14 mouse cellular contexts compared by ENCODE assay signal in genomic region chr2:35628052-35628451, GRCm38 (mm10).
A peak's percentile ranks its signal among the peaks of the same experiment; 100 is the strongest.
DNase-seq lines count a peak whose midpoint lies in the region; ATAC-seq and TF ChIP-seq lines count a peak whose summit lies in the region.
"Had no signal": no experiment of that assay in that cellular context is flagged by ENCODE, and none has a peak within 500 bp of the region (broad histone marks: within the 10 kb centered on the region; RNA-seq: fewer than 3 reads in every experiment).

No protein-coding gene starts in this region.

- no peak for TF ChIP-seq POLR2A in small intestine, adult 2 months (IDR thresholded peaks at IDR 0.05; ENCODE audit: low read depth, low read length)

- DNase-seq in embryonic facial prominence, embryonic 10.5 days (ENCODE audit: low spot score): no peak
- DNase-seq in hindbrain, embryonic 10.5 days (ENCODE audit: low spot score): no peak
- no peak for DNase-seq in neural tube, embryonic 10.5 days (ENCODE audit: extremely low spot score, low spot score)
- no peak for DNase-seq in layer of hippocampus, adult 11-12 months (ENCODE audit: low spot score)
- DNase-seq: B cell, adult 2 months; kidney, postnatal 36 days; lung, postnatal 10 days; thymus, postnatal 25 days had no signal

- H3K36me3 ChIP-seq in embryonic facial prominence, embryonic 13.5 days: peaks cover 20% of the 10 kb centered on the region
- H3K36me3 ChIP-seq in embryonic facial prominence, embryonic 10.5 days (replicated peaks): peaks cover 54% of the 10 kb centered on the region
- no peaks in the 10 kb centered on the region for H3K36me3 ChIP-seq in hindbrain, embryonic 12.5 days
- peaks cover 4% of the 10 kb centered on the region; the same call in 1 of the 2 replicates for H3K36me3 ChIP-seq in hindbrain, embryonic 10.5 days
- H3K36me3 ChIP-seq in neural tube, embryonic 13.5 days: no peaks in the 10 kb centered on the region
- no peaks in the 10 kb centered on the region for H3K36me3 ChIP-seq in small intestine, adult 2 months (ENCODE audit: control insufficient read depth, insufficient read depth, low read length)
- H3K36me3 ChIP-seq: intestine, embryonic 15.5 days had no signal

- 0 out of 2 replicates have a peak overlapping the region, but pooled peaks have one; percentile 9 for H3K4me2 ChIP-seq in embryonic facial prominence, embryonic 13.5 days
- H3K4me2 ChIP-seq in hindbrain, embryonic 12.5 days (replicated peaks): no peak overlapping the region
- H3K4me2 ChIP-seq in neural tube, embryonic 13.5 days: no peak overlapping the region
- H3K4me2 ChIP-seq: intestine, embryonic 15.5 days had no signal

- no peaks in the 10 kb centered on the region for H3K27me3 ChIP-seq in embryonic facial prominence, embryonic 13.5 days
- no peaks in the 10 kb centered on the region; the same call in 1 of the 2 replicates for H3K27me3 ChIP-seq in embryonic facial prominence, embryonic 10.5 days (replicated peaks; ENCODE audit: low read depth, poor library complexity, severe bottlenecking)
- no peaks in the 10 kb centered on the region for H3K27me3 ChIP-seq in hindbrain, embryonic 12.5 days
- no peaks in the 10 kb centered on the region for H3K27me3 ChIP-seq in hindbrain, embryonic 10.5 days (ENCODE audit: insufficient read depth, poor library complexity, severe bottlenecking)
- H3K27me3 ChIP-seq in neural tube, embryonic 13.5 days: no peaks in the 10 kb centered on the region
- H3K27me3 ChIP-seq in small intestine, adult 2 months (ENCODE audit: control insufficient read depth, insufficient read depth, low read length): no peaks in the 10 kb centered on the region
- H3K27me3 ChIP-seq: intestine, embryonic 15.5 days had no signal

- TF ChIP-seq CTCF in small intestine, adult 2 months (IDR thresholded peaks at IDR 0.05; ENCODE audit: extremely low read depth, insufficient read length, insufficient replicate concordance, low read depth, low read length): no peak

- no peak overlapping the region for H3K4me3 ChIP-seq in embryonic facial prominence, embryonic 13.5 days
- no peak overlapping the region for H3K4me3 ChIP-seq in embryonic facial prominence, embryonic 10.5 days
- no peak overlapping the region for H3K4me3 ChIP-seq in hindbrain, embryonic 12.5 days
- H3K4me3 ChIP-seq in hindbrain, embryonic 10.5 days: no peak overlapping the region
- no peak overlapping the region for H3K4me3 ChIP-seq in neural tube, embryonic 13.5 days
- no peak overlapping the region for H3K4me3 ChIP-seq in small intestine, adult 2 months (ENCODE audit: low read depth, low read length)
- H3K4me3 ChIP-seq: intestine, embryonic 15.5 days; myocyte had no signal

- H3K9ac ChIP-seq in embryonic facial prominence, embryonic 13.5 days: 0 out of 2 replicates have a peak overlapping the region, but pooled peaks have one; percentile 44
- H3K9ac ChIP-seq in hindbrain, embryonic 12.5 days: no peak overlapping the region
- no peak overlapping the region for H3K9ac ChIP-seq in neural tube, embryonic 13.5 days
- H3K9ac ChIP-seq: intestine, embryonic 15.5 days had no signal

- peaks cover 68% of the 10 kb centered on the region for H3K4me1 ChIP-seq in embryonic facial prominence, embryonic 13.5 days
- H3K4me1 ChIP-seq in embryonic facial prominence, embryonic 10.5 days: peaks cover 64% of the 10 kb centered on the region
- peaks cover 50% of the 10 kb centered on the region for H3K4me1 ChIP-seq in hindbrain, embryonic 12.5 days
- peaks cover 60% of the 10 kb centered on the region for H3K4me1 ChIP-seq in hindbrain, embryonic 10.5 days (replicated peaks)
- H3K4me1 ChIP-seq in neural tube, embryonic 13.5 days (replicated peaks): peaks cover 49% of the 10 kb centered on the region
- H3K4me1 ChIP-seq in small intestine, adult 2 months (ENCODE audit: control insufficient read depth, insufficient read depth, insufficient read length, low read length): no peaks in the 10 kb centered on the region; the same call in 1 of the 2 replicates

- peak overlapping the region; percentile 39; the same call in 1 of the 2 replicates for H3K27ac ChIP-seq in embryonic facial prominence, embryonic 13.5 days
- H3K27ac ChIP-seq in embryonic facial prominence, embryonic 10.5 days (replicated peaks): no peak overlapping the region
- H3K27ac ChIP-seq in hindbrain, embryonic 12.5 days: 0 out of 2 replicates have a peak overlapping the region, but pooled peaks have one; percentile 18
- H3K27ac ChIP-seq in hindbrain, embryonic 10.5 days: no peak overlapping the region
- H3K27ac ChIP-seq in neural tube, embryonic 13.5 days (replicated peaks): 0 out of 2 replicates have a peak overlapping the region, but pooled peaks have one; percentile 6
- 0 out of 2 replicates have a peak overlapping the region, but pooled peaks have one; percentile 14 for H3K27ac ChIP-seq in small intestine, adult 2 months (ENCODE audit: insufficient read depth, low read depth, low read length)

- no peaks in the 10 kb centered on the region for H3K9me3 ChIP-seq in embryonic facial prominence, embryonic 13.5 days
- H3K9me3 ChIP-seq in embryonic facial prominence, embryonic 10.5 days: no peaks in the 10 kb centered on the region
- H3K9me3 ChIP-seq in hindbrain, embryonic 12.5 days (replicated peaks): no peaks in the 10 kb centered on the region
- no peaks in the 10 kb centered on the region for H3K9me3 ChIP-seq in hindbrain, embryonic 10.5 days
- H3K9me3 ChIP-seq in neural tube, embryonic 13.5 days: no peaks in the 10 kb centered on the region
- H3K9me3 ChIP-seq: intestine, embryonic 15.5 days had no signal

- ATAC-seq in embryonic facial prominence, embryonic 13.5 days (ENCODE audit: insufficient number of reproducible peaks, insufficient read depth, low FRiP score, low TSS enrichment, low read depth): no peak
- ATAC-seq in hindbrain, embryonic 12.5 days (ENCODE audit: low FRiP score): no peak
- no peak for ATAC-seq in neural tube, embryonic 13.5 days (ENCODE audit: low read depth)
- ATAC-seq: intestine, embryonic 15.5 days had no signal

- WGBS in embryonic facial prominence, embryonic 13.5 days: 56% methylated on average over 7 of the region's 7 CpGs
- WGBS in embryonic facial prominence, embryonic 10.5 days: 68% methylated on average over 7 of the region's 7 CpGs
- WGBS in hindbrain, embryonic 12.5 days: 57% methylated on average over 7 of the region's 7 CpGs
- WGBS in hindbrain, embryonic 10.5 days: 68% methylated on average over 7 of the region's 7 CpGs
- 61% methylated on average over 7 of the region's 7 CpGs for WGBS in neural tube, embryonic 13.5 days
- 83% methylated on average over 7 of the region's 7 CpGs for WGBS in small intestine, adult 2 months

Comparison
In these comparisons a context has a peak if more than half of its experiments do, and no peak if none do; other contexts are left out.
1. H3K27ac ChIP-seq: peak in embryonic facial prominence, embryonic 13.5 days (single experiment), hindbrain, embryonic 12.5 days (single experiment), neural tube, embryonic 13.5 days (single experiment) and small intestine, adult 2 months (single experiment); none in embryonic facial prominence, embryonic 10.5 days (single experiment) and hindbrain, embryonic 10.5 days (single experiment).